Mouse (Mus musculus) stomach, postnatal 0 days (tissue): Measurements from ENCODE around the gene Ifitm10. TPM values are rescaled to one million over a fixed set of nuclear protein-coding genes. Genes with fewer than 3 reads are reported as not detected.

ENCODE experiments used
- ATAC-seq: fragments of 200-750 bp; cut with Nextera tagmentation; 2 replicates; pipeline ENCODE4 v1.8.0; 2017; ENCODE audit not compliant: low FRiP score, low TSS enrichment
- DNase-seq: peaks from one replicate; pipeline ENCODE4 v3.0.0-alpha.2; 2016; ENCODE audit warnings: low spot score
- H3K27ac ChIP-seq: fragments of 300-500 bp; sonication (generic); replicated peaks from 2 replicates; pipeline ENCODE4 v1.5.1; 2014; ENCODE audit warnings: mild to moderate bottlenecking, control low read depth
- H3K27me3 ChIP-seq: fragments of 300-500 bp; sonication (generic); 2 replicates; pipeline ENCODE4 v1.6.1; 2014; ENCODE audit warnings: low read length; ENCODE audit not compliant: control insufficient read depth, insufficient read depth
- H3K36me3 ChIP-seq: fragments of 300-500 bp; sonication (generic); 2 replicates; pipeline ENCODE4 v1.6.1; 2014; ENCODE audit warnings: low read length, mixed read lengths; ENCODE audit not compliant: control insufficient read depth, insufficient read depth
- H3K4me1 ChIP-seq: fragments of 300-500 bp; sonication (generic); replicated peaks from 2 replicates; pipeline ENCODE4 v1.6.1; 2014; ENCODE audit warnings: antibody characterized with exemption; ENCODE audit not compliant: control insufficient read depth, insufficient read depth
- H3K4me2 ChIP-seq: fragments of 300-500 bp; sonication (generic); replicated peaks from 2 replicates; pipeline ENCODE4 v1.6.1; 2014; ENCODE audit warnings: low read depth, mild to moderate bottlenecking, control low read depth, moderate library complexity
- H3K4me3 ChIP-seq: fragments of 300-500 bp; sonication (generic); 2 replicates; pipeline ENCODE4 v1.5.1; 2014; ENCODE audit warnings: low read depth, low read length, control low read depth
- H3K9ac ChIP-seq: fragments of 300-500 bp; sonication (generic); 2 replicates; pipeline ENCODE4 v1.6.1; 2014; ENCODE audit warnings: mild to moderate bottlenecking, low read length, control low read depth, mixed read lengths
- H3K9me3 ChIP-seq: fragments of 300-500 bp; sonication (generic); 2 replicates; pipeline ENCODE4 v1.6.1; 2016; ENCODE audit warnings: low read length; ENCODE audit not compliant: control insufficient read depth
- CTCF ChIP-seq: IDR thresholded peaks from 2 replicates; pipeline ENCODE4 v1.5.1; 2016; ENCODE audit warnings: antibody characterized with exemption, low read depth, mild to moderate bottlenecking, moderate library complexity
- EP300 ChIP-seq: optimal IDR thresholded peaks from 2 replicates; pipeline ENCODE3; 2016; ENCODE audit warnings: antibody characterized with exemption
- WGBS: fragments of 180-500 bp; shearing (Covaris S2); extraction: QIAGEN DNeasy Blood & Tissue Kit; methylation state at CpG from one replicate; pipeline ENCODE4 v1.1.7; 2014; 5-methylcytosine and 5-hydroxymethylcytosine counted together
- polyA plus RNA-seq: library from polyadenylated mRNA; unstranded; fragments of >200 nt; fragmentation: Nextera tagmentation; extraction: Ambion mirVana; gene quantifications from 2 replicates; pipeline ENCODE4 v1.2.1, GENCODE M21; 2015

Gene Ifitm10
- polyA plus RNA-seq, 1 experiment from 2014 or later = 9.9 TPM

- WGBS = 94% methylated on average over 4 of the region's 4 CpGs
- Histone ChIP-seq H3K4me1 (no peaks in the 10 kb centered on the region), H3K36me3 (no peaks in the 10 kb centered on the region), H3K27ac (peak overlapping the region; percentile 30; the same call in 1 of the 2 replicates), H3K9me3 (no peaks in the 10 kb centered on the region), H3K27me3 (no peaks in the 10 kb centered on the region), H3K9ac (no peak overlapping the region), H3K4me3 (no peak overlapping the region), H3K4me2 (no peak overlapping the region)
- ATAC-seq (no peak), DNase-seq (no peak)
- TF ChIP-seq EP300 (no peak), CTCF (no peak)
Observed at GRCm38 (mm10) chr7:142395472-142395871, 21.9 kb upstream of the Ifitm10 start.

DNA sequence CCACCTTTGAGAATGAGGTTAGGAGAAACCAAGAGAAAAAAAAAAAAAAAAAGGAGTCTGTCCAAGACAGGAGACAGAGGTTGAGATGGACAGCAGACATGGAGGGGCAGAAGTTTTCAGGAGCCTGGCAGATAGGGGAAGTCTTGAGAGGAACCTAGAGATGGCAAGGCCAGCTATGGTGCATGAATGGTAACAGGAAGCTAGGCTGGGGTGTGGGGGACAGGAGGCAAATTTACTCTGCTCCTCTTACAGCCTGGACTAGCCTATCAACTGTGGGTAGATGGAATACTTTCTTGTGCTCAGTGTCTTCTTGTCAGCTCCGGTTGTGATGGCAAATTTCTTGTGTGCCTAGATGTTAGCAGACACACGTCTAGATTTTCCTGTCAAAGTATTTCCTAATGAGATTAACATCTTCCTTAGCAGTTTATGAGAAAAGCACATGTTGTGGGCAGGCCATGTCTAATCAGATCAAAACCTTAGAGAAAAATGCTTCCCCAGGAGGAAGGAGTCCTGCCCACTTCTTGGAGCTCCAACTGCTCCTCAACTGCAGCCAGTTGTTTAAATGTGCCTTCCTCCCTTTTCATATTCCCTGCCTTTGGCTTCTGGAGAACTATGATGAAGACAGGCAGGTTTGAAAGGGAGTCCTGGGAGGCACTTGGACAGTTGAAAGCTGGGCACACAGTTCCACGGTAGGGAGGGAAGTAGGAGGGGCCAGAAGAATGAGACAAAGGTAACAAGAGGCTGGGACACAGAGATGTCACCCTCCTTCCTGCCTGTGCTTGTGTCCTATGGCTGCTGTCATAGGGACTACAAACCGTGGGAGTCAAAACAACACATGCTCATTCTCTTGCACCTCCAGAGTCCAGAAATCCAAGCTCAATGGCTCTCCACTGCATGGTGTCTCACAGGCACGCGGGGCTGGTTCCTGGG lies 21.0 kb upstream of the Ifitm10 start:
- 59% methylated on average over 6 of the region's 6 CpGs for WGBS
- peak overlapping the region; percentile 30 for H3K27ac ChIP-seq

DNA sequence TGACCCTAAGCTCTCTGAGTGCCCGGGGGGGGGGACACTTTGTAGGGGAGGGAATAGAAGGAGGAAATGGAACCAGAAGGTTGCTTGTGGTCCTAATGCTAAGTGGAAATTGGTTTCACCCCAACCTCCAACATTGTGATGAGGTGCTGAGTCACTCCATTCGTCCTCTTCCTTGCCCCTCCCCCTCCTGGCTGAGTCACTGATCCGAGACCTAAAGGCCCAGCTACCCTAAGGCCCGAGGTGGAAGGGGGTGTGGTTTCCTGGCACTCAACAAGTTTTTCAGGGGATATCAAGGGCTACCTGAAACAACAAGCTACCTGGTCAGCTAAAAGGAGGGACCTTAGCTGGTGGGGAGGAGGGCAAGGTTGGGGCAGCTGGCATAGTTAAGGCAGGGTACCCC lies 19.6 kb upstream of the Ifitm10 start:
- H3K4me3 ChIP-seq = no peak overlapping the region
- H3K9me3 ChIP-seq = no peaks in the 10 kb centered on the region
- H3K27me3 ChIP-seq = no peaks in the 10 kb centered on the region
- H3K4me2 ChIP-seq = no peak overlapping the region
- 18% methylated on average over 4 of the region's 4 CpGs for WGBS
- H3K9ac ChIP-seq = no peak overlapping the region
- H3K36me3 ChIP-seq = no peaks in the 10 kb centered on the region
- peak overlapping the region; percentile 41; the same call in 1 of the 2 replicates for H3K27ac ChIP-seq
- H3K4me1 ChIP-seq = no peaks in the 10 kb centered on the region
- TF ChIP-seq EP300 = no peak
- DNase-seq (peak; percentile 80), ATAC-seq (peak; percentile 69)

More for the DNA sequence above, 21.0 kb upstream of the Ifitm10 start:
- DNase-seq = no peak
- Histone ChIP-seq H3K4me3 (no peak overlapping the region), H3K4me2 (no peak overlapping the region), H3K9me3 (no peaks in the 10 kb centered on the region), H3K9ac (no peak overlapping the region), H3K36me3 (no peaks in the 10 kb centered on the region), H3K27me3 (no peaks in the 10 kb centered on the region), H3K4me1 (no peaks in the 10 kb centered on the region)
- ATAC-seq = no peak
- TF ChIP-seq EP300 (no peak), CTCF (no peak)

DNA sequence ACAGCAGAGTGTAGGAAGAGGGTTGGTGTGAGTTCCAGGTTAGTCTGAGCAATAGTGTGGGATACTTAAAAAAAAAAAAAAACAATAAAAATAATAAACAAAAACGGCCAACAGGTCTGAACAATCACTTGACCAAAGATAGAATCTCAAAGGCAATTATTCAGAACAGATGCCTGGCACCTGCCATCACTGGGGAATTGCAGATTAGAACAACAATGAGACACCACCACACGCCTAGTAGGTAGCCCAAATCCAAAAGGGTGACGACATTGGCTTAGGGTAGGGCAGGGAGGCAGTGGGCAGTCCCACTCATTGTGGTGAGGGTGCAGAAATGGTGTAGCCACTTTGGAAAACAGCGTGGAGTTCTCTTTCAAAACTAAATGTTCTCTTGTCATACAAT lies 18.1 kb upstream of the Ifitm10 start:
- TF ChIP-seq EP300 = no peak
- TF ChIP-seq CTCF = no peak
- H3K9me3 ChIP-seq = no peaks in the 10 kb centered on the region
- H3K27me3 ChIP-seq = no peaks in the 10 kb centered on the region
- no peak overlapping the region for H3K4me2 ChIP-seq
- H3K36me3 ChIP-seq = no peaks in the 10 kb centered on the region
- ATAC-seq (no peak), DNase-seq (no peak)
- 61% methylated on average over 4 of the region's 4 CpGs for WGBS
- H3K4me3 ChIP-seq = no peak overlapping the region
- H3K27ac ChIP-seq = 0 out of 2 replicates have a peak overlapping the region, but pooled peaks have one; percentile 18
- H3K4me1 ChIP-seq = peaks cover 4% of the 10 kb centered on the region
- H3K9ac ChIP-seq = no peak overlapping the region

GRCm38 (mm10) chr7:142391108-142391507 lies 17.6 kb upstream of the Ifitm10 start:
- DNase-seq (no peak), ATAC-seq (no peak)
- 60% methylated on average over 3 of the region's 3 CpGs for WGBS
- Histone ChIP-seq H3K36me3 (no peaks in the 10 kb centered on the region), H3K9me3 (no peaks in the 10 kb centered on the region), H3K9ac (no peak overlapping the region), H3K27ac (0 out of 2 replicates have a peak overlapping the region, but pooled peaks have one; percentile 18), H3K27me3 (no peaks in the 10 kb centered on the region), H3K4me1 (peaks cover 7% of the 10 kb centered on the region), H3K4me3 (no peak overlapping the region), H3K4me2 (no peak overlapping the region)
- TF ChIP-seq CTCF (no peak), EP300 (no peak)

DNA sequence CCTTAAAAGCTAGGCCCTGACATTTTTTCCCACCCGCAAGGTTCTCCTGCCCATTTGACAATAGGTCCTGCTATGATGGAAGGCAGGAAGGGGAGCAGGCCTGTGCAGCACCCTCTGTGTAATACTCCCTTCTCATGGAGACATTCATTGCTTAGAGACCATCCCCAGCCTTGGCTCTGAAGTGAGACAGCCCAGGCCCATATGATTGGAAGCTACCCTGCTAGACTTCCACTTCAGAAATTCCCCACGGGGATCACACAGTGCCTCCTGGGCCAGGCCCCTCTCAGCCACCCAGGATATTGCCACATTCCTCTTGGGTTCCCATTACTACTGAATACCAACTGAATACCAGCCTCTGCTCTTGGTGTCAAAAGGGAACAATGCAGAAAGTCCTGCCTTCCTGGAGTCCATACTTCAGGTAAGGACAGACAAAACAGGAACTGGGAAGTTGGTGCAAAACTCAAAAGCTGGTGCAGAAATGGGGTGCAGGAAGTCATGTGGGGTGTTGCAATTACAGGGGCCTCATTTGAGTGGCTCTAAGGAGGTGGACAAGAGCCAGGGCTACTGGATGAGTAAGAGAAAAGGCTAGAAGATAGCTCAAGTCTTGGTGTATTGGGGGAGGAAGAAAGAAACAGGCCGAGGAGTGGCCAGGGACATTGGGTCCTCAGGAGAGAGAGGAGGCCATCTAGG lies 16.6 kb upstream of the Ifitm10 start:
- ATAC-seq (no peak), DNase-seq (no peak)
- 79% methylated on average over 3 of the region's 3 CpGs for WGBS
- Histone ChIP-seq H3K9ac (no peak overlapping the region), H3K9me3 (no peaks in the 10 kb centered on the region), H3K4me1 (peaks cover 7% of the 10 kb centered on the region), H3K27me3 (no peaks in the 10 kb centered on the region), H3K4me2 (no peak overlapping the region), H3K27ac (no peak overlapping the region), H3K36me3 (no peaks in the 10 kb centered on the region; the same call in 1 of the 2 replicates), H3K4me3 (no peak overlapping the region)
- TF ChIP-seq EP300 (no peak), CTCF (no peak)
